In genomic region chr4:71805977-71806534, GRCm38 (mm10) we compare ENCODE assay signal across 20 mouse cellular contexts. TPM values are rescaled to one million over a fixed set of nuclear protein-coding genes. Genes with fewer than 3 reads are reported as not detected.
A peak's percentile ranks its signal among the peaks of the same experiment; 100 is the strongest.
DNase-seq lines count a peak whose midpoint lies in the region; ATAC-seq and TF ChIP-seq lines count a peak whose summit lies in the region.
"Had no signal": no experiment of that assay in that cellular context is flagged by ENCODE, and none has a peak within 500 bp of the region (broad histone marks: within the 10 kb centered on the region; RNA-seq: fewer than 3 reads in every experiment).

No protein-coding gene starts in this region.

- H3K9ac ChIP-seq in hindbrain, embryonic 11.5 days (ENCODE audit: low read depth, low read length) = no peak overlapping the region
- H3K9ac ChIP-seq in hindbrain, embryonic 14.5 days = no peak overlapping the region
- H3K9ac ChIP-seq in neural tube, embryonic 12.5 days = no peak overlapping the region
- H3K9ac ChIP-seq: forebrain, embryonic 12.5 days; heart, embryonic 15.5 days; hindbrain, embryonic 15.5 days; limb, embryonic 12.5 days; liver, embryonic 14.5 days had no signal

- no peak overlapping the region for H3K27ac ChIP-seq in hindbrain, embryonic 11.5 days (ENCODE audit: low read depth, low read length)
- no peak overlapping the region for H3K27ac ChIP-seq in hindbrain, embryonic 14.5 days
- H3K27ac ChIP-seq in neural tube, embryonic 12.5 days = no peak overlapping the region
- H3K27ac ChIP-seq: forebrain, embryonic 12.5 days; heart, embryonic 15.5 days; hindbrain, embryonic 15.5 days; limb, embryonic 12.5 days; liver, embryonic 14.5 days had no signal

- 66% methylated on average over 2 of the region's 2 CpGs for WGBS in hindbrain, embryonic 11.5 days
- WGBS in hindbrain, embryonic 14.5 days = 54% methylated on average over 2 of the region's 2 CpGs
- 54% methylated on average over 2 of the region's 2 CpGs for WGBS in neural tube, embryonic 12.5 days

- H3K9me3 ChIP-seq in hindbrain, embryonic 11.5 days (ENCODE audit: control insufficient read depth, low read length) = no peaks in the 10 kb centered on the region
- no peaks in the 10 kb centered on the region for H3K9me3 ChIP-seq in hindbrain, embryonic 14.5 days (ENCODE audit: control insufficient read depth, low read length)
- H3K9me3 ChIP-seq in neural tube, embryonic 12.5 days = no peaks in the 10 kb centered on the region
- H3K9me3 ChIP-seq: forebrain, embryonic 12.5 days; heart, embryonic 15.5 days; hindbrain, embryonic 15.5 days; limb, embryonic 12.5 days had no signal

- no peaks in the 10 kb centered on the region for H3K27me3 ChIP-seq in hindbrain, embryonic 11.5 days (ENCODE audit: control insufficient read depth, insufficient read depth, low read length)
- H3K27me3 ChIP-seq in hindbrain, embryonic 14.5 days (ENCODE audit: control insufficient read depth, insufficient read depth, low read length) = no peaks in the 10 kb centered on the region
- no peaks in the 10 kb centered on the region for H3K27me3 ChIP-seq in neural tube, embryonic 12.5 days (replicated peaks)
- H3K27me3 ChIP-seq: heart, embryonic 15.5 days; hindbrain, embryonic 15.5 days; limb, embryonic 12.5 days; megakaryocyte, embryonic 14.5 days had no signal

- H3K4me3 ChIP-seq in hindbrain, embryonic 11.5 days (ENCODE audit: low read depth, low read length) = no peak overlapping the region
- no peak overlapping the region for H3K4me3 ChIP-seq in hindbrain, embryonic 14.5 days (replicated peaks; ENCODE audit: low read length)
- H3K4me3 ChIP-seq in neural tube, embryonic 12.5 days = no peak overlapping the region
- H3K4me3 ChIP-seq: forebrain, embryonic 12.5 days; heart, embryonic 15.5 days; hindbrain, embryonic 15.5 days; limb, embryonic 12.5 days; megakaryocyte, embryonic 14.5 days had no signal

- H3K36me3 ChIP-seq in hindbrain, embryonic 11.5 days (ENCODE audit: control insufficient read depth, insufficient read depth, low read length) = no peaks in the 10 kb centered on the region
- no peaks in the 10 kb centered on the region for H3K36me3 ChIP-seq in hindbrain, embryonic 14.5 days (replicated peaks; ENCODE audit: control insufficient read depth, insufficient read depth)
- no peaks in the 10 kb centered on the region for H3K36me3 ChIP-seq in neural tube, embryonic 12.5 days
- H3K36me3 ChIP-seq: forebrain, embryonic 12.5 days; heart, embryonic 15.5 days; hindbrain, embryonic 15.5 days; limb, embryonic 12.5 days had no signal

- H3K4me2 ChIP-seq in hindbrain, embryonic 11.5 days (replicated peaks; ENCODE audit: low read depth, low read length) = no peak overlapping the region
- no peak overlapping the region for H3K4me2 ChIP-seq in hindbrain, embryonic 14.5 days (replicated peaks)
- no peak overlapping the region for H3K4me2 ChIP-seq in neural tube, embryonic 12.5 days (replicated peaks)
- H3K4me2 ChIP-seq: forebrain, embryonic 12.5 days; heart, embryonic 15.5 days; hindbrain, embryonic 15.5 days; limb, embryonic 12.5 days had no signal

- TF ChIP-seq CTCF in brain, embryonic 14.5 days (IDR thresholded peaks at IDR 0.05; ENCODE audit: borderline replicate concordance, extremely low read depth, insufficient read depth, insufficient read length) = no peak

- TF ChIP-seq POLR2A in brain, embryonic 14.5 days (IDR thresholded peaks at IDR 0.05; ENCODE audit: borderline replicate concordance, extremely low read depth, insufficient read depth, insufficient read length, poor library complexity, severe bottlenecking) = no peak

- DNase-seq in hindbrain, embryonic 11.5 days (ENCODE audit: low spot score) = no peak
- DNase-seq in hindbrain, embryonic 14.5 days (ENCODE audit: low spot score) = no peak
- DNase-seq in neural tube, embryonic 10.5 days (ENCODE audit: extremely low spot score, low spot score) = no peak
- DNase-seq in brain, embryonic 14.5 days (ENCODE audit: low read depth) = peak; percentile 3
- DNase-seq in kidney, postnatal 14 days = peak; percentile 1
- DNase-seq: cerebellum, adult 2 months had no signal

- no peaks in the 10 kb centered on the region for H3K4me1 ChIP-seq in hindbrain, embryonic 11.5 days (replicated peaks; ENCODE audit: control insufficient read depth, insufficient read depth, low read length)
- H3K4me1 ChIP-seq in hindbrain, embryonic 14.5 days (replicated peaks; ENCODE audit: control insufficient read depth, insufficient read depth, low read length) = no peaks in the 10 kb centered on the region; the same call in 1 of the 2 replicates
- H3K4me1 ChIP-seq in neural tube, embryonic 12.5 days = no peaks in the 10 kb centered on the region; the same call in 1 of the 2 replicates
- H3K4me1 ChIP-seq: forebrain, embryonic 12.5 days; heart, embryonic 15.5 days; limb, embryonic 12.5 days; megakaryocyte, embryonic 14.5 days had no signal

- ATAC-seq in hindbrain, embryonic 11.5 days (ENCODE audit: low FRiP score) = peak; percentile 68; the same call in 1 of the 2 replicates
- no peak for ATAC-seq in hindbrain, embryonic 14.5 days (ENCODE audit: low FRiP score)
- ATAC-seq in neural tube, embryonic 12.5 days (ENCODE audit: low FRiP score, low read depth) = peak; percentile 61; the same call in 1 of the 2 replicates
- no peak for ATAC-seq in megakaryocyte-erythroid progenitor cell, adult 5-6 weeks (replicated peaks; ENCODE audit: low FRiP score, low TSS enrichment, poor library complexity, severe bottlenecking)
- ATAC-seq: CD4-positive, CD25-positive, alpha-beta regulatory T cell, adult 4 months; lung, postnatal 0 days had no signal

RNA-seq across cellular contexts. Expression of gene Gm11232, which starts 48.3 kb away (rescaled TPM):
- not detected in 2 replicates for polyA plus RNA-seq in hindbrain, embryonic 11.5 days (2014; fragmentation: Nextera tagmentation; extraction: Ambion mirVana)
- polyA plus RNA-seq in hindbrain, embryonic 14.5 days (2014; fragmentation: Nextera tagmentation; extraction: Ambion mirVana) = not detected in 2 replicates
- 0.11 TPM in 2 replicates for polyA plus RNA-seq in neural tube, embryonic 12.5 days (2016; fragmentation: Nextera tagmentation; extraction: Ambion mirVana)
- polyA plus RNA-seq in brain, embryonic 14.5 days (2012; rRNA removed) = 0.07 TPM in 1 of 2 replicates, not detected in the other
- total RNA-seq in megakaryocyte-erythroid progenitor cell, adult 5-6 weeks (2014; fragmentation: Nextera tagmentation) = not detected in 2 replicates
- total RNA-seq in megakaryocyte-erythroid progenitor cell, adult 5-6 weeks (2017) = not detected in 2 replicates
- total RNA-seq: common myeloid progenitor, adult 5-6 weeks; granulocyte monocyte progenitor cell, adult 5-6 weeks; layer of hippocampus, postnatal 25 days; MEL had no signal
- polyA plus RNA-seq: CD4-positive, CD25-positive, alpha-beta regulatory T cell, adult 4 months; cerebellum, adult 2 months; forebrain, embryonic 12.5 days; heart, embryonic 15.5 days; hindbrain, embryonic 15.5 days; limb, embryonic 12.5 days; liver, embryonic 14.5 days; lung, postnatal 0 days had no signal

Comparison
In these comparisons a context has a peak if more than half of its experiments do, and no peak if none do; other contexts are left out.
1. ATAC-seq: peak in hindbrain, embryonic 11.5 days (single experiment) and neural tube, embryonic 12.5 days (single experiment); none in hindbrain, embryonic 14.5 days (single experiment) and megakaryocyte-erythroid progenitor cell, adult 5-6 weeks (single experiment).
2. DNase-seq: peak in brain, embryonic 14.5 days (single experiment) and kidney, postnatal 14 days (single experiment); none in hindbrain, embryonic 11.5 days (single experiment), hindbrain, embryonic 14.5 days (single experiment) and neural tube, embryonic 10.5 days (single experiment).